Mouse (Mus musculus) kidney, postnatal 10 days (tissue): ENCODE results near the gene Bicd1.

Source experiments
- DNase-seq: peaks from one replicate; pipeline ENCODE4 v3.0.0; 2021; ENCODE audit warnings: mixed read lengths

The Bicd1 gene

DNA sequence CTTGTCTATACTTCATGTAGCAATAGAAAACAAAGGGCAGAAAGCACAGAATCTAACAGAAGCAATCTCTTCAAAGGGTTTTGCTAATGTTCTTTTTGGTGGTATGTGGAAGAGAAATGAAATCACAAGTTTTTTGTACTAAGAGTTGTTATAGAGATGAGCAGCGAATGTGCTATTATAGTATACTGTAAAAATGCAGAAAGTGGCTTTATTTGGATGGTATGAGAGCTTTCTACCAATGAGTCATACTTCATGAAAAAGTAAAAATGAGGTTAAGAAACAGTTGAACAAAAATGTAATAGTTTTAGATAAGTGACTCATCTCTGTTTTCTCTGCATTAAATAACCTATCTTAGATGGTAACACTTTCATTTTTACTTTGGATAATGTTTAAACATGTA is 165.6 kb downstream of the Bicd1 start:
- DNase-seq = no peak

DNA sequence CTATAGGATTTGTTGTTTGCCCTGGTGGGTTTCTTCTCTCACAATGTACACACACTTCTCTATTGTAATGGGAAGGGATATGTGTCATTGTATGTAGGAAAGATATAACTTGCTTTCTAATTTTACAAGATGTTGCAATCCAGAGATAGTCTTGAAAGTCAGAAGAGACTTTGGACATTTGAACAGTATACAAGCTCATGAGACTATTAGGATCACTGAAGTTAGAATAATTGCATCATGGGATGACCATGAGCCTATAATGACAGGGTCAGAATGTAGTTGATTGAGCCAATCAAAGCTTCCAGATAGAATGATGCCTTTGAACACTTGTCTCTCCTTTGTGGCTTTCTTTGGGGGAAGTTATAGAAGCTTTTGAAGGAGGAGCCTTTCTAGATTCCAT is 171.4 kb downstream of the Bicd1 start:
- DNase-seq = no peak

DNA sequence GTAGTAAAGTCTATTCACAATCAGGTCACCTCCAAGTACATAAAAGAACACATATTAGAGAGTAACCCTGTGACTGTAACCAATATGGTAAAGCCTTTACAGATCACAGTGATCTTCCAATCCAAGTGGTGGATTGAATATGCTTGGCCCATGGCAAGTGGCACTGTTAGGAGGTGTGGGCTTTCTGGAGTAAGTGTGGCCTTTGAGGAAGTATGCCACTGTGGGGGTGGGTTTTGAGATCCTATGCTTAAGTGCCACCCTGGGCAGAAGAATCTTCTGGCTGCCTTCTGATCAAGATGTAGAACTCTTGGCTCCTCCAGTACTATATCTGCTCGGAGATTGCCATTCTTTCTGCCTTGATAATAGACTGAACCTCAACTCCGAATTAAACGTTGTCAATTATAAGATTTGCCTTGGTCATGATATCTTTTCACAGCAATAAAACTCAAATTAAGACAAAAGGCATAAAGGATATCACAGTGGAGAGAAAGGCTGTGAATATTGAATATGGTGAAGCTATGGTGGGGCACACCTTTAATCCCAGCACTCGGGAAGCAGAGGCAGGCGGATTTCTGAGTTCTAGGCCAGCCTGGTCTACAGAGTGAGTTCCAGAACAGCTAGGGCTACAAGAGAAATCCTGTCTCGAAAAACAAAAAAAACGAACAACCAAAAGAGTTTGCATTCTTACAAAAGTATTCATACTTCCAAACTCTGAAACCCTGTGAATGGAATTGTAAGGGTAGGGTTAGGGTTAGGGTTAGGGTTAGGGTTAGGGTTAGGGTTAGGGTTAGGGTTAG is 177.2 kb downstream of the Bicd1 start:
- DNase-seq = no peak
